Mouse (Mus musculus): ENCODE measurements around the gene Gldc.

DNA sequence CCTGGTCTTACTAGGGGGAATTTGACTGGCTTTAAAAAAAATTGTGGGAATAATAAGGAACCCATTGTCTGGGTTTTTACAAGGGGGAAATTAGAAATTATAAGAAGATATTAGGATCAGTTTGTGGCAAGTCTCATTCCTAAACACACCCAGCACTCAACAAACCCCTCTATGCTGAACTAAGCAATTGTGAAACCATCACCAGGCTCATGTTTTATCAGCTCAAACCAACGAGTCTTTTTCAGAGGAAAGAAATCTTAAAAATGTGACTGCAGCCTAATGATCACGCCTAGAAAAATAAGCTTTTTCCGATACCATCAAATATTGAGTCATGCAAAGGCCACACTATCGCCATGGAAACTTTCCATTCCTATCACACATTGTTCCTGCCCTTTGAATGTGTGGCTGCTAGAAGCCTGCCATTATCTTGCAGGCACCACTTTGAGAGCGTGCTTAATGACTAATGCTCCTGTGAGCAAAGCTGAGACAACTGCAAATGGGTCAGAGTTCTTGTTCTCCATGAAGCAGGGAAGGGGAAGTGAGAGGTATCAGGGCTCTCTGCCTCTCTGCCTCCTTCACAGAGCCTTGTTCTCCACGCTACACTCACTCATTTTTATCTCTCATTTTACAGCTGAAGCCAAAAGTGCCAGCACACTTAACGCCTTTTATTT, 50.1 kb downstream of the Gldc start:
- no peak for TF ChIP-seq CTCF (IDR thresholded peaks at IDR 0.05; ENCODE audit: borderline replicate concordance, insufficient read depth, low read length)
- no peak for TF ChIP-seq POLR2A (IDR thresholded peaks at IDR 0.05; ENCODE audit: low read depth, low read length)
